Mouse (Mus musculus): ENCODE data around the gene Lrrc32. TPM values are rescaled to one million over a fixed set of nuclear protein-coding genes. Genes with fewer than 3 reads are reported as not detected.

Gene Lrrc32
- polyA plus RNA-seq (2015; fragmentation: Nextera tagmentation; extraction: Ambion mirVana), result 3.9 and 4.0 TPM in 2 replicates

DNA sequence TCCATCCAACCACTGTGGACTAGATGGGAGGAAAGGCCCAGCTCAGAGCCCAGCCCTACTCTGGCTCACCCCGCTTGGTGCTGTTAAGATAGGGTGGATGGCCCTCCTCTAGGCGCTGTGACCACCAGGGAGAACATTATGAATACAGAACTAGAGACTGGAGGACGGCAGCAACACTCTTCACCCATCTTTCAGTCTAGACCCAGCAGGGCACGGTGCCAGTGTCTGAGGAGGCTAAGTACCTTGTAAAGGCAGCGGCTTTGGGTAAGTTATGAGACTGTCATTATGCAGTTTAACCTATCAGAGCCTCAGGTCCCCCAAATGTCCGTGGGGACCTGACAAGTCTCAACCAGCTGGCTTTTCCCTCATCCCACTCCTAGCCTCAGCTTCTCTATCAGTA lies at the start of gene Lrrc32:
Gene Lrrc32 (plus strand): TSS at position 153 of the 400 bp plus-strand sequence.
- Histone ChIP-seq H3K27ac (no peak within 1 kb of the TSS), H3K4me1 (peaks cover 46% of the 10 kb centered on the region), H3K4me2 (peak within 1 kb of the TSS; percentile 79), H3K4me3 (peak within 1 kb of the TSS; percentile 58), H3K36me3 (no peaks in the 10 kb centered on the region), H3K27me3 (no peaks in the 10 kb centered on the region; the same call in 1 of the 2 replicates), H3K9me3 (no peaks in the 10 kb centered on the region), H3K9ac (peak within 1 kb of the TSS; percentile 72)
- no peak for ATAC-seq (ENCODE audit: insufficient number of reproducible peaks, insufficient read depth, low FRiP score, low TSS enrichment, low read depth)
- WGBS, result 54% methylated on average over 6 of the region's 6 CpGs

DNA sequence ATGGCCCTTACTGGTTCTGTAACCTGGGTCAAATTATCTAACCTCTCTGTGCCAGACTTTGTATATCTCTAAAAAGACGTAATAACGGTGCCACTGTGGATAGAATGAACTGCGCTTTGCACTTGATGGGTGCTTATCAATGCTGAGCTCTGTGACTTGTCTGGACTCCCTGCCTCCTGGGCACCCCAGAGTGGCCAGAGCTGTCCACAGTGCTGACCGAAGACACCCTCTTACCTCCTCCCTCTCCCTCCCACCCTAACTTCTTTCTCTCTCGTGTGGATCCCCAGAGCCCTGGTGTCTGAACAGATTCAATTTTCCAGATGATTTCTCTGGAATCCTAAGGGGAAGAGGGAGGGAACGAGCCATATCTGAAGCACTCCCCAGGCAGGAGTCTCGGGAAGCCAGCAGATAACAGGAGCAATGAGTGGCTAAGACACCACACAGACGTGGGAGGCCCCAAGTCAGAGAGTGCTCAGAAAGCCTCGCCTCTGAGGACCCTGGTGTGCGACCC lies 49.1 kb upstream of the Lrrc32 start, which contains the start of gene Gucy2d:
Gene Gucy2d (plus strand): TSS at position 461 of the 511 bp plus-strand sequence.
- H3K9me3 ChIP-seq, result no peaks in the 10 kb centered on the region
- H3K27ac ChIP-seq, result no peak within 1 kb of the TSS
- no peak within 1 kb of the TSS for H3K9ac ChIP-seq
- no peaks in the 10 kb centered on the region for H3K4me1 ChIP-seq
- H3K4me3 ChIP-seq, result no peak within 1 kb of the TSS
- 42% methylated on average over 10 of the region's 10 CpGs for WGBS
- no peak within 1 kb of the TSS for H3K4me2 ChIP-seq
- no peak for ATAC-seq (ENCODE audit: insufficient number of reproducible peaks, insufficient read depth, low FRiP score, low TSS enrichment, low read depth)
- no peaks in the 10 kb centered on the region for H3K36me3 ChIP-seq
- peaks cover 3% of the 10 kb centered on the region; the same call in 1 of the 2 replicates for H3K27me3 ChIP-seq

DNA sequence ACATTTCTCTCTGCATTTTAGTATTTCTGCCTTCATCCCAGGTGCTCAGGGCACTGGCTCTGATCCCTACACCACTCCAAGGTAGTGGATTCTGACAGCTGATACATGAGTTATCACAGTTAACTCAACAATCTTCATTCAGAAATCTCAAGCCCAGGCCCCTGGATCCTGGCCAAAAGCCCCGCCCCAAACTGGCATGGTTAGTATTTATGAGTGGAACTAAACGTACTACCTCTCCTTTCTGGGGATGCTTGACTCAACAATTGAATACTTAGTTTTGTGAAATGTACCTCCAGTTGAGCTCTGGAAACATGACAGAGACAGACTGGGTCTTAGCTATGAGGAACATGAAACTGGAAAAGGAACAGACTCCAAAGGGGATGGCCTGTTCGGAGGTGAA lies 42.2 kb upstream of the Lrrc32 start:
- Histone ChIP-seq H3K4me2 (no peak overlapping the region), H3K9me3 (no peaks in the 10 kb centered on the region), H3K36me3 (no peaks in the 10 kb centered on the region), H3K27ac (no peak overlapping the region), H3K27me3 (no peaks in the 10 kb centered on the region), H3K4me3 (no peak overlapping the region), H3K9ac (no peak overlapping the region), H3K4me1 (no peaks in the 10 kb centered on the region)
- 75% methylated on average over 3 of the region's 3 CpGs for WGBS
- ATAC-seq (ENCODE audit: insufficient number of reproducible peaks, insufficient read depth, low FRiP score, low TSS enrichment, low read depth), result no peak

DNA sequence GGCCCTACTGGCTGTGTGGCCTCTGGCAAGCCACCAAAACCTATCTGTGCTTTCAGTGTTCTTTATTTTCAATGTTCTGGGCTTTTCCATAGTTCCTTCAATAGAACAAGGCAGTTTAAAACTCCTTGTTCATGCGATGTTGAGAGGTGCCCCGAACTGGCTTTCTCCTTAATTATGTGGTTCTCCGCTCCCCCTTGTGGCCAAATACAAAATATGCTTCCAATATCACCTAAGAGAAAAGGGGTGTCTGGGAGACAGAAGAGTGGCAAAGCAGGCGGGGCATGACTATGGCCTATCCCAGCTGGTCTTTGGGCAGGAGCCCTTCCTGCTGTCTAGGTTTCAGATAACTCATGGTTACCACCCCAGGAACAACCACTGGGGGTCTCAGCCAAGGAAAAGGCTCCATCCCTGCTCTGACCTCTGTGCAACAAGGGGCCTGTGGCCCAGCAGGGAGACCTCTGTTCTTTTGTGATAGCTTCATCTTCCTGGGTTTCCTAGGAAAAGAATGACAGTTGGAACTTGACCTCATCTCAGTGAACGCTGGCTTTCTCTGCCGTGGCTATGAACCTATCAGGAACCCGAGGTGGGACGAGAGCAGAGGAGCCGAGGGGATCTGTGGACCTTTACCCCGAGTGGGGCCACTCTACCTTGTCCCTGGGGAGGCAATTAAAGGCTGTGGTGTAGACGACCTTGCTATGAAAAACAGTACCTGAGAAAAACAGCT lies 41.3 kb upstream of the Lrrc32 start:
- no peaks in the 10 kb centered on the region for H3K27me3 ChIP-seq
- no peak overlapping the region for H3K9ac ChIP-seq
- ATAC-seq (ENCODE audit: insufficient number of reproducible peaks, insufficient read depth, low FRiP score, low TSS enrichment, low read depth), result no peak
- H3K9me3 ChIP-seq, result no peaks in the 10 kb centered on the region
- H3K4me2 ChIP-seq, result no peak overlapping the region
- no peak overlapping the region for H3K27ac ChIP-seq
- no peaks in the 10 kb centered on the region for H3K4me1 ChIP-seq
- H3K36me3 ChIP-seq, result no peaks in the 10 kb centered on the region
- 66% methylated on average over 11 of the region's 11 CpGs for WGBS
- no peak overlapping the region for H3K4me3 ChIP-seq

DNA sequence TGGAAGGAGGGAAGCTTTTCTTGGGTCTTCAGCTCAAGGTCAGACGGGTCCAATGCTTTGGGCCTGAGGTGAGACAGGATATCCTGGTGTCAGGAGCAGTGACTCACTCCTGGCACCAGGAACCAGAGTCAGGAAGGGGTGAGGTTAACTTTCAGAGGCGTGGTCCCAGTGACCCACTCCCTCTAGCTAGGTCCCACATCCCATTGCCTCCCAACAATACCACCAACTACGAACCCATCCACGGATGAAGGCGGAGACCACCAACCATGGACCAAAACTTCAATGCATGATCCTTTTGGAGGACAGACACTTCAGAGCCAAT lies 40.8 kb upstream of the Lrrc32 start:
- 93% methylated on average over 5 of the region's 5 CpGs for WGBS

DNA sequence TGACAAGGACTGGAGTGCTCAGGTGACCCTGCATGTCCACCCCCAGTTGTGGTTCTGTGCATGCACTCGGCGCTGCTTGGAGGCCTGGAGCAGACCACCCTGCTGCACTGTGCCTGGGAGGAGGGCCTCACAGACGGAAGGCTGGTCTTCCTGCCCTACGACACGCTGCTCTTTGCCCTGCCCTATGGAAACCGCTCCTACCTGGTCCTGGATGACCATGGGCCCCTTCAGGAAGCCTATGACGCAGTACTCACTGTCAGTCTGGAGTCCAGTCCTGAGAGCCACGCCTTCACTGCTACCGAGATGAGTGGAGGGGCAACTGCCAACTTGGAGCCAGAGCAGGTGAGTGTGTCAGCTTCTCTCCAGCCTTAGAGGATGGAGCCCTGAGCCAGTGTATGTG lies 39.4 kb upstream of the Lrrc32 start:
- Histone ChIP-seq H3K9me3 (no peaks in the 10 kb centered on the region), H3K27ac (no peak overlapping the region), H3K4me3 (no peak overlapping the region), H3K36me3 (no peaks in the 10 kb centered on the region), H3K27me3 (no peaks in the 10 kb centered on the region), H3K4me2 (no peak overlapping the region), H3K4me1 (peaks cover 7% of the 10 kb centered on the region), H3K9ac (no peak overlapping the region)
- WGBS, result 77% methylated on average over 9 of the region's 9 CpGs
- no peak for ATAC-seq (ENCODE audit: insufficient number of reproducible peaks, insufficient read depth, low FRiP score, low TSS enrichment, low read depth)

More for the DNA sequence above, 40.8 kb upstream of the Lrrc32 start:
- Histone ChIP-seq H3K9me3 (no peaks in the 10 kb centered on the region), H3K27ac (no peak overlapping the region), H3K36me3 (no peaks in the 10 kb centered on the region), H3K27me3 (no peaks in the 10 kb centered on the region), H3K4me1 (no peaks in the 10 kb centered on the region), H3K4me2 (no peak overlapping the region), H3K9ac (no peak overlapping the region), H3K4me3 (no peak overlapping the region)
- ATAC-seq (ENCODE audit: insufficient number of reproducible peaks, insufficient read depth, low FRiP score, low TSS enrichment, low read depth), result no peak

DNA sequence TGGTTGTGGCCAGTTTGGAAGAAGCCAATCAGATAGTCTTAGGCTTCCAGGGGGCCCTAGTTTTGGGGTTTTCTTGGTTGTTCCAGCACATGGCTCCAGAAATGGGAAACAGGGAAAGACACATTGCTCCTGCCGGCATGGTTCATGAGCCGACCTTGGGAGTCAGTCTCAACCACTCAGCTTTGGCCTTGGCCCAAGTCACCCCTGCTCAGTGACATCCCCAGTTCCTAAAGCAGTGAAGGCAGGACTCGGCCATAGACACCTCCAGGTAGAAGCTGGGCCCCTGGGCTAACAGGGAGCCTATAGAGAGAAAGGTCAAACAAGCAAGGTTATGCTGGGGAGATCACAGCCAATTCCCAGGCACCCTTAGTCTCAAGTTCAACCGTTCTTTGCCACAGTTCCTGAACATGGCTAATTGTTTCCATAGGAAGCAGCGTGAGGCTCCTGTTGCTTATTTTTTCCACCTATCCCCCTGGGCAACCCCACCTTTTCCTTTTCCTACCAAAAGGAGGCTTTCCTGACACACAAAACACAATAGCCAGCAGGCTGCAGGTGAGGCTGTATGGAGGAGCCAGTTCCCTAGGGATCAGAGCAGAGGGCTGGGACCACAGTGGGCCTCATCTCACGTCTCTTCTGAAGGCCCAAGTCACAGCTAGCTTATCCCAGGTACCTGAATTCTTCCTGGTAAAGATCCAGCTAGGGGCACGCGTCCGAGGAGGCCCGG lies 34.5 kb upstream of the Lrrc32 start:
- H3K9me3 ChIP-seq, result no peaks in the 10 kb centered on the region
- no peak overlapping the region for H3K4me2 ChIP-seq
- ATAC-seq (ENCODE audit: insufficient number of reproducible peaks, insufficient read depth, low FRiP score, low TSS enrichment, low read depth), result no peak
- no peak overlapping the region for H3K4me3 ChIP-seq
- H3K36me3 ChIP-seq, result no peaks in the 10 kb centered on the region
- WGBS, result 53% methylated on average over 10 of the region's 10 CpGs
- H3K4me1 ChIP-seq, result peaks cover 15% of the 10 kb centered on the region
- no peak overlapping the region for H3K27ac ChIP-seq
- no peaks in the 10 kb centered on the region for H3K27me3 ChIP-seq
- H3K9ac ChIP-seq, result no peak overlapping the region

DNA sequence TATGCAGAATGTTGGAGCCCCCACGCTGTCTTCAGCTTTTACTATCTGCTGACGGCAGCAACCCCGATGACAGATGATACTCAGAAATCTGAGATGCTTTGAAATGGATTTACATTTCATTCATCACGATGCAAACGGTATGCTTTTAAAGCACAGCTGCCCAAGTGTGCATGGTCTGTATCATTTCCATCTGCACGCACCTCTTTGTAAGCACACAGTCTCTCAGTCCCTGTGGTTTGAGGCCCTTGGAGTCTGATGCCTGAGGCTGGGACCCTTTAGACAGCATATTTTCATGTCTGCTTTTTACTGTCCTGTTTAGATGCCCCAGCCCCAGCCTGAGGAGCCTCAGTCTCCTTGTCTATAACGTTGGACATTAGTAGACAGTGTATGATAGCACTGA lies 28.8 kb upstream of the Lrrc32 start:
- peak overlapping the region; percentile 4; the same call in 1 of the 2 replicates for H3K27ac ChIP-seq
- WGBS, result 15% methylated on average over 7 of the region's 7 CpGs

DNA sequence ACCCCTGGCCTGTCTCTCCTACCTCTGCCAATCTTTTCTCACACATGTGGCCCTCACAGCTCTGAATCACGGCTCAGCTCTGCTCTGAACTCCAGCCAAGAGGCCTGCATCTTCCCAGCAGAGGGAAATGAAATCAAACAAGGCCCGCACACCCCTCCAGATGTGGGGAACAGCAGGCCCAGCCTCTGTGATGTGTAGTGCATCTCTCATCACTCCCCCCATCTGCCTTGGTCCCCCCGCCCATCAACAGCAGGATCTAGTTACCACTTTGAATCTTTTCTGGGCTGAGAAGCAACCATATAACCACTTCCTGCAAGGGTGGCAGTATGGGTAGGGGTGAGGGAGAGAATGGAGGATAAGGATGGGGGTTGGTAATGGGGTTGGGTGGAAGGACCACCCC lies 20.0 kb upstream of the Lrrc32 start:
- Histone ChIP-seq H3K36me3 (no peaks in the 10 kb centered on the region), H3K4me1 (peaks cover 22% of the 10 kb centered on the region), H3K9me3 (no peaks in the 10 kb centered on the region; the same call in 1 of the 2 replicates), H3K4me2 (no peak overlapping the region), H3K27me3 (no peaks in the 10 kb centered on the region), H3K9ac (0 out of 2 replicates have a peak overlapping the region, but pooled peaks have one; percentile 32), H3K27ac (peak overlapping the region; percentile 80), H3K4me3 (no peak overlapping the region)
- peak; percentile 52 for ATAC-seq (ENCODE audit: insufficient number of reproducible peaks, insufficient read depth, low FRiP score, low TSS enrichment, low read depth)
- WGBS, result 33% methylated on average over 3 of the region's 3 CpGs

More for the DNA sequence above, 28.8 kb upstream of the Lrrc32 start:
- H3K27me3 ChIP-seq, result no peaks in the 10 kb centered on the region
- no peak overlapping the region for H3K4me2 ChIP-seq
- H3K4me1 ChIP-seq, result peaks cover 16% of the 10 kb centered on the region
- H3K36me3 ChIP-seq, result no peaks in the 10 kb centered on the region
- no peaks in the 10 kb centered on the region for H3K9me3 ChIP-seq
- no peak for ATAC-seq (ENCODE audit: insufficient number of reproducible peaks, insufficient read depth, low FRiP score, low TSS enrichment, low read depth)
- H3K9ac ChIP-seq, result 0 out of 2 replicates have a peak overlapping the region, but pooled peaks have one; percentile 16
- no peak overlapping the region for H3K4me3 ChIP-seq

DNA sequence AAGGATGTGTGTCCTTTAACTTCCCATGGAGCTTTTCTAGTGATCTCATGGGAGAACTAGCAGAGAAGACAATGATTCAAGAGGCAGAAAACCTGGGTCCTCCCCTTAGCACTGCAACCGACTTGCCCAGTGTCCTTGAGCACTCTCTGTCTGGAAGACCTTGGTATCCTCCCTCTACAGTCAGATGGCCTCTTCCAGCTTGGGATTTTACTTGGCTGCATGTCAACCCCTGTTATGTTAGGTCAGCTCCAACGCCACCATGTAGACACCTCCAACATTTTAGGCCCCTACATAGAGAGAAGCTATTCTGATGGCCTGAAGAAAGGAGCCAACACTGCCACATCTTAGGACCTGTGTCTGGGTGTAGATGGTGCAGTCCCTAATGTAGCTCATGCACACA lies 16.6 kb upstream of the Lrrc32 start:
- no peak overlapping the region for H3K9ac ChIP-seq

DNA sequence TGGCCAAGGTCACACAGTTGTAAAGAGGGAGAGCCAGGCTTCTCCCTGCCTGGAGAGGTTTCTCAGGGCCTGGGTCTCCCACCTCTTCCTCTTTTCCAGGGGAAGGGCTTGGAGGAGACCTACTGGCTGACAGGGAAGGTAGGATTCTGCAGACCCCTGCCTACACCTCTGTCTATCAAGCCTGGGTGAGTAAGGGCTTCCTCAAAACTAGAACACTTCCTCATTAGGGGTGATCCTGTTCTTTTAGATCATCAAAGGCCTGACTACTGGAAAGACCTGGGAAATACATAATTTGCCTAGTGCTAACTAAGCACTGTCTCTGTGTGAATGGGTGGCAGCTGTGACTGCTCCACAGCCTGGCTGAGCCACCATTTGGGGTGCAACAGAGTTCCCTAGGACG lies 14.5 kb upstream of the Lrrc32 start:
- no peaks in the 10 kb centered on the region for H3K27me3 ChIP-seq
- H3K4me1 ChIP-seq, result peaks cover 11% of the 10 kb centered on the region
- no peak overlapping the region for H3K27ac ChIP-seq
- H3K9ac ChIP-seq, result no peak overlapping the region
- 73% methylated on average over 1 of the region's 1 CpGs for WGBS
- H3K4me2 ChIP-seq, result no peak overlapping the region
- H3K36me3 ChIP-seq, result no peaks in the 10 kb centered on the region
- no peak overlapping the region for H3K4me3 ChIP-seq
- no peaks in the 10 kb centered on the region; the same call in 1 of the 2 replicates for H3K9me3 ChIP-seq
- ATAC-seq (ENCODE audit: insufficient number of reproducible peaks, insufficient read depth, low FRiP score, low TSS enrichment, low read depth), result no peak

More for the DNA sequence above, 16.6 kb upstream of the Lrrc32 start:
- no peak for ATAC-seq (ENCODE audit: insufficient number of reproducible peaks, insufficient read depth, low FRiP score, low TSS enrichment, low read depth)
- 90% methylated on average over 2 of the region's 2 CpGs for WGBS
- Histone ChIP-seq H3K27ac (no peak overlapping the region), H3K36me3 (no peaks in the 10 kb centered on the region), H3K4me1 (peaks cover 25% of the 10 kb centered on the region), H3K4me2 (no peak overlapping the region), H3K27me3 (no peaks in the 10 kb centered on the region), H3K9me3 (no peaks in the 10 kb centered on the region; the same call in 1 of the 2 replicates), H3K4me3 (no peak overlapping the region)

All from embryonic facial prominence, embryonic 13.5 days (tissue).